Mouse (Mus musculus) kidney, adult 2 months (tissue): Measurements from ENCODE around the gene Gpr15.

Source experiments
- CTCF ChIP-seq: fragments of 200-500 bp; conservative IDR thresholded peaks from 2 replicates; pipeline ENCODE4 v1.5.1; 2011; ENCODE audit warnings: low read depth, mild to moderate bottlenecking, control low read depth, low read length, moderate library complexity, mixed read lengths; ENCODE audit not compliant: insufficient read depth, insufficient read length
- POLR2A ChIP-seq: fragments of 200-500 bp; IDR thresholded peaks from one replicate; pipeline ENCODE4 v1.6.1; 2011; ENCODE audit warnings: low read depth, low read length, control low read depth

- no peak for TF ChIP-seq CTCF
- no peak for TF ChIP-seq POLR2A
These were observed 22.1 kb downstream of the Gpr15 start for GRCm38 (mm10) chr16:58696796-58697195.
